7 mouse cellular contexts compared by ENCODE assay signal in genomic region chr11:117809407-117810311, GRCm38 (mm10). TPM values are rescaled to one million over a fixed set of nuclear protein-coding genes. Genes with fewer than 3 reads are reported as not detected.
DNase-seq lines count a peak whose midpoint lies in the region; ATAC-seq and TF ChIP-seq lines count a peak whose summit lies in the region.

Gm20708 (plus strand) TSS chr11:117809668.
Syngr2 (plus strand) TSS chr11:117809668.

- TF ChIP-seq CTCF in G1E (IDR thresholded peaks at IDR 0.05; ENCODE audit: low read depth, low read length): no peak

- no peaks in the 10 kb centered on the region for H3K27me3 ChIP-seq in G1E (ENCODE audit: insufficient read depth, low read length)
- peaks cover 8% of the 10 kb centered on the region; the same call in 1 of the 2 replicates for H3K27me3 ChIP-seq in forebrain, embryonic 15.5 days
- peaks cover 5% of the 10 kb centered on the region; the same call in 1 of the 2 replicates for H3K27me3 ChIP-seq in hindbrain, embryonic 11.5 days (ENCODE audit: control insufficient read depth, insufficient read depth, low read length)
- H3K27me3 ChIP-seq in limb, embryonic 12.5 days: no peaks in the 10 kb centered on the region
- H3K27me3 ChIP-seq in midbrain, embryonic 11.5 days (ENCODE audit: control insufficient read depth, insufficient read depth, low read length): no peaks in the 10 kb centered on the region

- no peak for ATAC-seq in G1E (ENCODE audit: extremely low read depth, insufficient number of reproducible peaks, low FRiP score, poor library complexity, severe bottlenecking)
- ATAC-seq in forebrain, embryonic 15.5 days (replicated peaks): peak; percentile 71
- peak; percentile 69 for ATAC-seq in hindbrain, embryonic 11.5 days (ENCODE audit: low FRiP score)
- ATAC-seq in limb, embryonic 12.5 days (ENCODE audit: insufficient number of reproducible peaks, insufficient read depth, low FRiP score, low TSS enrichment, low read depth): peak; percentile 27; the same call in 1 of the 2 replicates
- peak; percentile 80 for ATAC-seq in midbrain, embryonic 11.5 days (ENCODE audit: low FRiP score)

- DNase-seq in G1E (ENCODE audit: low spot score): peak; percentile 84
- DNase-seq in adrenal gland, postnatal 25 days: peak; percentile 79
- DNase-seq in hindbrain, embryonic 11.5 days (ENCODE audit: low spot score): peak; percentile 90
- DNase-seq in midbrain, embryonic 11.5 days (ENCODE audit: low spot score, missing footprints): peak; percentile 99
- peak; percentile 71 to 80 for DNase-seq in spleen, postnatal 36 days (ENCODE audit: low spot score in 2 of 2)

- H3K36me3 ChIP-seq in G1E (replicated peaks): peaks cover 77% of the 10 kb centered on the region
- no peaks in the 10 kb centered on the region for H3K36me3 ChIP-seq in forebrain, embryonic 15.5 days
- no peaks in the 10 kb centered on the region; the same call in 1 of the 2 replicates for H3K36me3 ChIP-seq in hindbrain, embryonic 11.5 days (ENCODE audit: control insufficient read depth, insufficient read depth, low read length)
- peaks cover 30% of the 10 kb centered on the region for H3K36me3 ChIP-seq in limb, embryonic 12.5 days
- peaks cover 4% of the 10 kb centered on the region; the same call in 1 of the 2 replicates for H3K36me3 ChIP-seq in midbrain, embryonic 11.5 days (ENCODE audit: control insufficient read depth, insufficient read depth, low read length)

- no peaks in the 10 kb centered on the region for H3K9me3 ChIP-seq in G1E (replicated peaks)
- no peaks in the 10 kb centered on the region for H3K9me3 ChIP-seq in forebrain, embryonic 15.5 days
- H3K9me3 ChIP-seq in hindbrain, embryonic 11.5 days (ENCODE audit: control insufficient read depth, low read length): no peaks in the 10 kb centered on the region
- no peaks in the 10 kb centered on the region for H3K9me3 ChIP-seq in limb, embryonic 12.5 days
- H3K9me3 ChIP-seq in midbrain, embryonic 11.5 days (ENCODE audit: control insufficient read depth, low read length): no peaks in the 10 kb centered on the region

- peak within 1 kb of the TSS; percentile 92 for H3K4me2 ChIP-seq in forebrain, embryonic 15.5 days (replicated peaks)
- peak within 1 kb of the TSS; percentile 100 for H3K4me2 ChIP-seq in hindbrain, embryonic 11.5 days (replicated peaks; ENCODE audit: low read depth, low read length)
- H3K4me2 ChIP-seq in limb, embryonic 12.5 days: peak within 1 kb of the TSS; percentile 99
- peak within 1 kb of the TSS; percentile 100 for H3K4me2 ChIP-seq in midbrain, embryonic 11.5 days

- H3K9ac ChIP-seq in forebrain, embryonic 15.5 days (replicated peaks): peak within 1 kb of the TSS; percentile 61
- peak within 1 kb of the TSS; percentile 64 for H3K9ac ChIP-seq in hindbrain, embryonic 11.5 days (ENCODE audit: low read depth, low read length)
- H3K9ac ChIP-seq in limb, embryonic 12.5 days (replicated peaks): peak within 1 kb of the TSS; percentile 74
- H3K9ac ChIP-seq in midbrain, embryonic 11.5 days (ENCODE audit: low read length): peak within 1 kb of the TSS; percentile 75

- WGBS in forebrain, embryonic 15.5 days: under 1% methylated on average over 68 of the region's 75 CpGs
- under 1% methylated on average over 73 of the region's 75 CpGs for WGBS in hindbrain, embryonic 11.5 days
- WGBS in limb, embryonic 12.5 days: under 1% methylated on average over 75 of the region's 75 CpGs
- under 1% methylated on average over 72 of the region's 75 CpGs for WGBS in midbrain, embryonic 11.5 days

- peak within 1 kb of the TSS; percentile 24; the same call in 1 of the 2 replicates for H3K27ac ChIP-seq in forebrain, embryonic 15.5 days (replicated peaks)
- peak within 1 kb of the TSS; percentile 30; the same call in 1 of the 2 replicates for H3K27ac ChIP-seq in hindbrain, embryonic 11.5 days (ENCODE audit: low read depth, low read length)
- H3K27ac ChIP-seq in limb, embryonic 12.5 days: peak within 1 kb of the TSS; percentile 29; the same call in 1 of the 2 replicates
- H3K27ac ChIP-seq in midbrain, embryonic 11.5 days (ENCODE audit: low read depth, low read length): no peak within 1 kb of the TSS

- peaks cover 62% of the 10 kb centered on the region for H3K4me1 ChIP-seq in G1E (ENCODE audit: insufficient read depth, low read depth, low read length)
- peaks cover 21% of the 10 kb centered on the region for H3K4me1 ChIP-seq in forebrain, embryonic 15.5 days
- peaks cover 5% of the 10 kb centered on the region; the same call in 1 of the 2 replicates for H3K4me1 ChIP-seq in hindbrain, embryonic 11.5 days (replicated peaks; ENCODE audit: control insufficient read depth, insufficient read depth, low read length)
- H3K4me1 ChIP-seq in limb, embryonic 12.5 days (replicated peaks): peaks cover 23% of the 10 kb centered on the region
- peaks cover 15% of the 10 kb centered on the region for H3K4me1 ChIP-seq in midbrain, embryonic 11.5 days (ENCODE audit: control insufficient read depth, insufficient read depth, low read length)

- peak within 1 kb of the TSS; percentile 99 for H3K4me3 ChIP-seq in G1E (ENCODE audit: low read depth, low read length)
- H3K4me3 ChIP-seq in forebrain, embryonic 15.5 days: peak within 1 kb of the TSS; percentile 59
- H3K4me3 ChIP-seq in hindbrain, embryonic 11.5 days (ENCODE audit: low read depth, low read length): peak within 1 kb of the TSS; percentile 62
- H3K4me3 ChIP-seq in limb, embryonic 12.5 days (replicated peaks): peak within 1 kb of the TSS; percentile 87
- peak within 1 kb of the TSS; percentile 82 for H3K4me3 ChIP-seq in midbrain, embryonic 11.5 days (ENCODE audit: low read depth, low read length)

RNA-seq across cellular contexts. Expression of gene Gm20708, which starts in this region (rescaled TPM):
- total RNA-seq in G1E (2014; fragmentation: Nextera tagmentation) (8.7 TPM in 2 replicates), G1E (2017) (0.29 TPM in 1 of 2 replicates, not detected in the other)
- polyA plus RNA-seq in G1E (2012): 0.07 and 0.09 TPM in 2 replicates
- 1.00 and 1.8 TPM in 2 replicates for total RNA-seq in adrenal gland, postnatal 25 days (2021)
- polyA plus RNA-seq in forebrain, embryonic 15.5 days (2015; fragmentation: Nextera tagmentation; extraction: Ambion mirVana): 0.72 and 0.79 TPM in 2 replicates
- 0.83 and 1.2 TPM in 2 replicates for polyA plus RNA-seq in hindbrain, embryonic 11.5 days (2014; fragmentation: Nextera tagmentation; extraction: Ambion mirVana)
- 0.36 and 0.58 TPM in 2 replicates for polyA plus RNA-seq in limb, embryonic 12.5 days (2016; fragmentation: Nextera tagmentation; extraction: Ambion mirVana)
- 0.15 and 0.20 TPM in 2 replicates for polyA plus RNA-seq in midbrain, embryonic 11.5 days (2014; fragmentation: Nextera tagmentation; extraction: Ambion mirVana)

RNA-seq across cellular contexts. Expression of gene Syngr2, which starts in this region (rescaled TPM):
- total RNA-seq in G1E (2014; fragmentation: Nextera tagmentation) (221 and 236 TPM in 2 replicates), G1E (2017) (95.8 and 105 TPM in 2 replicates)
- 189 and 211 TPM in 2 replicates for polyA plus RNA-seq in G1E (2012)
- total RNA-seq in adrenal gland, postnatal 25 days (2021): 98.3 and 108 TPM in 2 replicates
- 12.3 and 12.6 TPM in 2 replicates for polyA plus RNA-seq in forebrain, embryonic 15.5 days (2015; fragmentation: Nextera tagmentation; extraction: Ambion mirVana)
- polyA plus RNA-seq in hindbrain, embryonic 11.5 days (2014; fragmentation: Nextera tagmentation; extraction: Ambion mirVana): 28.0 and 33.7 TPM in 2 replicates
- polyA plus RNA-seq in limb, embryonic 12.5 days (2016; fragmentation: Nextera tagmentation; extraction: Ambion mirVana): 27.6 and 28.8 TPM in 2 replicates
- polyA plus RNA-seq in midbrain, embryonic 11.5 days (2014; fragmentation: Nextera tagmentation; extraction: Ambion mirVana): 29.9 and 36.4 TPM in 2 replicates
